Mouse (Mus musculus) hindbrain, embryonic 11.5 days (tissue): ENCODE results near the gene Dnajc13. TPM values are rescaled to one million over a fixed set of nuclear protein-coding genes. Genes with fewer than 3 reads are reported as not detected.

ENCODE experiments used
- ATAC-seq: fragments of 200-750 bp; cut with Nextera tagmentation; 2 replicates; pipeline ENCODE4 v1.8.0; 2017; ENCODE audit warnings: mild to moderate bottlenecking, moderate TSS enrichment, moderate library complexity; ENCODE audit not compliant: low FRiP score
- DNase-seq: peaks from one replicate; pipeline ENCODE4 v3.0.0-alpha.2; 2015; ENCODE audit warnings: low spot score
- H3K27ac ChIP-seq: fragments of 300-500 bp; sonication (generic); 2 replicates; pipeline ENCODE4 v1.5.1; 2014; ENCODE audit warnings: mild to moderate bottlenecking, low read depth, low read length
- H3K27me3 ChIP-seq: fragments of 300-500 bp; sonication (generic); 2 replicates; pipeline ENCODE4 v1.6.1; 2014; ENCODE audit warnings: mild to moderate bottlenecking, low read length, moderate library complexity, mixed read lengths; ENCODE audit not compliant: control insufficient read depth, insufficient read depth
- H3K36me3 ChIP-seq: fragments of 300-500 bp; sonication (generic); 2 replicates; pipeline ENCODE4 v1.6.1; 2014; ENCODE audit warnings: mild to moderate bottlenecking, low read length, moderate library complexity, mixed read lengths; ENCODE audit not compliant: control insufficient read depth, insufficient read depth
- H3K4me1 ChIP-seq: fragments of 300-500 bp; sonication (generic); replicated peaks from 2 replicates; pipeline ENCODE4 v1.6.1; 2014; ENCODE audit warnings: low read length, mixed read lengths; ENCODE audit not compliant: control insufficient read depth, insufficient read depth
- H3K4me2 ChIP-seq: fragments of 300-500 bp; sonication (generic); replicated peaks from 2 replicates; pipeline ENCODE4 v1.6.1; 2014; ENCODE audit warnings: mild to moderate bottlenecking, low read depth, low read length
- H3K4me3 ChIP-seq: fragments of 300-500 bp; sonication (generic); 2 replicates; pipeline ENCODE4 v1.5.1; 2014; ENCODE audit warnings: low read depth, low read length
- H3K9ac ChIP-seq: fragments of 300-500 bp; sonication (generic); 2 replicates; pipeline ENCODE4 v1.6.1; 2014; ENCODE audit warnings: low read depth, low read length
- H3K9me3 ChIP-seq: fragments of 300-500 bp; sonication (generic); 2 replicates; pipeline ENCODE4 v1.6.1; 2016; ENCODE audit warnings: low read length; ENCODE audit not compliant: control insufficient read depth
- WGBS: fragments of 180-500 bp; shearing (Covaris S2); extraction: QIAGEN DNeasy Blood & Tissue Kit; methylation state at CpG from one replicate; pipeline ENCODE4 v1.1.7; 2014; 5-methylcytosine and 5-hydroxymethylcytosine counted together
- polyA plus RNA-seq: library from polyadenylated mRNA; unstranded; fragments of >200 nt; fragmentation: Nextera tagmentation; extraction: Ambion mirVana; gene quantifications from 2 replicates; pipeline ENCODE4 v1.2.1, GENCODE M21; 2014

Dnajc13 gene
- polyA plus RNA-seq, 1 experiment from 2014 or later = 31.5 TPM

GRCm38 (mm10) chr9:104232004-104232403 is 30.7 kb downstream of the Dnajc13 start:
- Histone ChIP-seq H3K9ac (no peak overlapping the region), H3K27me3 (no peaks in the 10 kb centered on the region), H3K27ac (no peak overlapping the region), H3K4me3 (no peak overlapping the region), H3K36me3 (0 out of 2 replicates have a peak, but pooled peaks cover 3% of the 10 kb centered on the region), H3K4me1 (no peaks in the 10 kb centered on the region), H3K4me2 (no peak overlapping the region), H3K9me3 (no peaks in the 10 kb centered on the region)
- ATAC-seq (no peak), DNase-seq (no peak)
- WGBS = 91% methylated on average over 3 of the region's 3 CpGs

- Histone ChIP-seq H3K4me1 (no peaks in the 10 kb centered on the region), H3K27me3 (no peaks in the 10 kb centered on the region), H3K9ac (no peak overlapping the region), H3K4me2 (no peak overlapping the region), H3K27ac (no peak overlapping the region), H3K9me3 (no peaks in the 10 kb centered on the region), H3K36me3 (peaks cover 6% of the 10 kb centered on the region; the same call in 1 of the 2 replicates), H3K4me3 (no peak overlapping the region)
- no peak for ATAC-seq
- 86% methylated on average over 3 of the region's 3 CpGs for WGBS
- no peak for DNase-seq
Observed at GRCm38 (mm10) chr9:104211402-104211801, 51.3 kb downstream of the Dnajc13 start.

GRCm38 (mm10) chr9:104203851-104204250 is 58.9 kb downstream of the Dnajc13 start:
- ATAC-seq (no peak), DNase-seq (peak; percentile 61)
- WGBS = 90% methylated on average over 3 of the region's 3 CpGs
- no peaks in the 10 kb centered on the region for H3K4me1 ChIP-seq
- no peak overlapping the region for H3K9ac ChIP-seq
- H3K4me3 ChIP-seq = no peak overlapping the region
- no peaks in the 10 kb centered on the region for H3K9me3 ChIP-seq
- H3K27me3 ChIP-seq = no peaks in the 10 kb centered on the region
- H3K27ac ChIP-seq = no peak overlapping the region
- H3K36me3 ChIP-seq = no peaks in the 10 kb centered on the region; the same call in 1 of the 2 replicates
- no peak overlapping the region for H3K4me2 ChIP-seq

- no peak for DNase-seq
- no peak for ATAC-seq
- Histone ChIP-seq H3K9ac (no peak overlapping the region), H3K4me1 (no peaks in the 10 kb centered on the region), H3K4me2 (no peak overlapping the region), H3K27ac (no peak overlapping the region), H3K9me3 (no peaks in the 10 kb centered on the region), H3K36me3 (0 out of 2 replicates have a peak, but pooled peaks cover 3% of the 10 kb centered on the region), H3K4me3 (no peak overlapping the region), H3K27me3 (no peaks in the 10 kb centered on the region)
- WGBS = 86% methylated on average over 2 of the region's 2 CpGs
Observed at GRCm38 (mm10) chr9:104194528-104194927, 68.2 kb downstream of the Dnajc13 start.

- no peaks in the 10 kb centered on the region for H3K4me1 ChIP-seq
- 95% methylated on average over 2 of the region's 2 CpGs for WGBS
- no peak overlapping the region for H3K4me3 ChIP-seq
- no peak overlapping the region for H3K4me2 ChIP-seq
- no peak overlapping the region for H3K27ac ChIP-seq
- no peak overlapping the region for H3K9ac ChIP-seq
- 0 out of 2 replicates have a peak, but pooled peaks cover 3% of the 10 kb centered on the region for H3K36me3 ChIP-seq
- DNase-seq (no peak), ATAC-seq (no peak)
- no peaks in the 10 kb centered on the region for H3K9me3 ChIP-seq
- H3K27me3 ChIP-seq = no peaks in the 10 kb centered on the region
Observed at GRCm38 (mm10) chr9:104193900-104194299, 68.8 kb downstream of the Dnajc13 start.

DNA sequence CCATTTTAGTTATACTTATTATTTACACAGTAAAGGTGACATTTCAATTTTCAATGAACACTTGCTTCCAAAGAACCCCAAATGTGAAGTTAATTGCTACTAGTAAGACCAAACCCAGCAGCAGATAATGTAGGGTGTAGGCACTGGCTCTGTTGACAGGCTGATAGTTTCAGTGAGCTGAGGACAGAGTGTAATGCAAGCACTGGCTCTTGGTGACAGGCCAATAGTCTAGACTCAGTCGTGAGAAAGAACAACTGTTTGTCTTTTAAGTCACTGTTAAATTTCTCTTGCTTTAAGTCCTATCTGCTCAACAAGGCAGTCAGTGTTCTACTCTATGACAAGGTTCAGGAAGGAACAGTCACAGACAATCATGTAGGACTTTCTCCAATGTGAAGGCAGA is 69.4 kb downstream of the Dnajc13 start:
- Histone ChIP-seq H3K9ac (no peak overlapping the region), H3K36me3 (0 out of 2 replicates have a peak, but pooled peaks cover 3% of the 10 kb centered on the region), H3K4me3 (no peak overlapping the region), H3K27ac (no peak overlapping the region), H3K4me1 (no peaks in the 10 kb centered on the region), H3K4me2 (no peak overlapping the region), H3K27me3 (no peaks in the 10 kb centered on the region), H3K9me3 (no peaks in the 10 kb centered on the region)
- DNase-seq (no peak), ATAC-seq (no peak)
- 95% methylated on average over 1 of the region's 1 CpGs for WGBS

DNA sequence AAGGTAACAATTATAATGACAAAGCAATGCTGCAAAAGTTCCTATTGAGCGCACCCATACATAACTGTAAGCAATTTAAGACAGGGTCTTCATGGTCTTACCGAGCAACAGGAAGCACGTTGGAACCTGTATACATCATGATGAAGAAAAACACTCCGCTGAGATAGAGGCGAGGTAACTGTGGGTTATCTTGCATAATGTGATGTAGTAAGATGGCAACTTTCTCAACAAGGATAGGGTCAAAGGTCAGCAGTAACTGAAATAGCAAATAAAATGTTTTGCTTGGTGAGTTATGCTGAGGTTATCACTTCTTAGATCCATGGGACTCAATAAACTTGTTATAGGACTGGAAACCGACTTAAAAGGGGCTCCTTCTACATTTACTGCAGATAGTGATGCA is 70.2 kb downstream of the Dnajc13 start:
- H3K36me3 ChIP-seq = 0 out of 2 replicates have a peak, but pooled peaks cover 5% of the 10 kb centered on the region
- ATAC-seq = no peak
- no peaks in the 10 kb centered on the region for H3K9me3 ChIP-seq
- H3K27me3 ChIP-seq = no peaks in the 10 kb centered on the region
- H3K4me3 ChIP-seq = no peak overlapping the region
- H3K4me1 ChIP-seq = no peaks in the 10 kb centered on the region
- no peak for DNase-seq
- no peak overlapping the region for H3K27ac ChIP-seq
- 92% methylated on average over 6 of the region's 6 CpGs for WGBS
- H3K9ac ChIP-seq = no peak overlapping the region
- no peak overlapping the region for H3K4me2 ChIP-seq

- Histone ChIP-seq H3K9me3 (no peaks in the 10 kb centered on the region), H3K4me3 (no peak overlapping the region), H3K9ac (no peak overlapping the region), H3K4me2 (no peak overlapping the region), H3K36me3 (0 out of 2 replicates have a peak, but pooled peaks cover 5% of the 10 kb centered on the region), H3K4me1 (no peaks in the 10 kb centered on the region), H3K27ac (no peak overlapping the region), H3K27me3 (no peaks in the 10 kb centered on the region)
- DNase-seq = no peak
- no peak for ATAC-seq
- 96% methylated on average over 5 of the region's 5 CpGs for WGBS
Observed at GRCm38 (mm10) chr9:104189657-104190056, 73.1 kb downstream of the Dnajc13 start.

GRCm38 (mm10) chr9:104188704-104189103 is 74.0 kb downstream of the Dnajc13 start:
- H3K4me2 ChIP-seq = no peak overlapping the region
- H3K27me3 ChIP-seq = no peaks in the 10 kb centered on the region
- H3K4me1 ChIP-seq = no peaks in the 10 kb centered on the region
- H3K9ac ChIP-seq = no peak overlapping the region
- H3K27ac ChIP-seq = no peak overlapping the region
- no peak for ATAC-seq
- no peak overlapping the region for H3K4me3 ChIP-seq
- no peak for DNase-seq
- H3K9me3 ChIP-seq = no peaks in the 10 kb centered on the region
- 0 out of 2 replicates have a peak, but pooled peaks cover 5% of the 10 kb centered on the region for H3K36me3 ChIP-seq
- WGBS = 100% methylated on average over 1 of the region's 1 CpGs
